Mouse (Mus musculus) CH12.LX (cell line): Measurements from ENCODE around the gene Ppfia3.

Source experiments
- CHD1 ChIP-seq: IDR thresholded peaks from 2 replicates; pipeline ENCODE4 v1.6.1; 2012; ENCODE audit warnings: low read depth, low read length, improper control_type of control experiment, inconsistent platforms
- CTCF ChIP-seq, 2 experiments: IDR thresholded peaks in 1 of 2; conservative IDR thresholded peaks in 1 of 2; 2 replicates each; pipeline ENCODE4 v1.5.1; 2011 to 2012; ENCODE audit warnings: low read depth in 2 of 2, low read length in 2 of 2, improper control_type of control experiment in 1 of 2, inconsistent platforms in 1 of 2, mild to moderate bottlenecking in 1 of 2, moderate library complexity in 1 of 2
- EP300 ChIP-seq: IDR thresholded peaks from 2 replicates; pipeline ENCODE4 v1.6.1; 2011; ENCODE audit warnings: low read length, improper control_type of control experiment
- ETS1 ChIP-seq: conservative IDR thresholded peaks from 2 replicates; pipeline ENCODE4 v1.6.1; 2012; ENCODE audit warnings: low read depth, mild to moderate bottlenecking, inconsistent platforms, low read length, improper control_type of control experiment, moderate library complexity
- MAFK ChIP-seq: IDR thresholded peaks from 2 replicates; pipeline ENCODE4 v1.6.1; 2011; ENCODE audit warnings: low read length, improper control_type of control experiment; ENCODE audit not compliant: insufficient replicate concordance
- MAX ChIP-seq: IDR thresholded peaks from 2 replicates; pipeline ENCODE4 v1.6.1; 2011; ENCODE audit warnings: low read length, improper control_type of control experiment
- MEF2A ChIP-seq: IDR thresholded peaks from 2 replicates; pipeline ENCODE4 v1.6.1; 2014; ENCODE audit warnings: low read depth, mild to moderate bottlenecking, inconsistent platforms, low read length, improper control_type of control experiment, borderline replicate concordance
- MXI1 ChIP-seq: IDR thresholded peaks from 2 replicates; pipeline ENCODE4 v1.6.1; 2011; ENCODE audit warnings: mild to moderate bottlenecking, low read depth, low read length, improper control_type of control experiment
- POLR2A ChIP-seq: IDR thresholded peaks from 2 replicates; pipeline ENCODE4 v1.6.1; 2011; ENCODE audit warnings: low read depth, mild to moderate bottlenecking, improper control_type of control experiment, low read length
- SIN3A ChIP-seq: IDR thresholded peaks from 2 replicates; pipeline ENCODE4 v1.6.1; 2012; ENCODE audit warnings: low read length, improper control_type of control experiment, inconsistent platforms
- TCF12 ChIP-seq: IDR thresholded peaks from 2 replicates; pipeline ENCODE4 v1.6.1; 2014; ENCODE audit warnings: low read depth, mild to moderate bottlenecking, inconsistent platforms, low read length, improper control_type of control experiment
- USF1 ChIP-seq: IDR thresholded peaks from 2 replicates; pipeline ENCODE4 v1.6.1; 2014; ENCODE audit warnings: low read depth, mild to moderate bottlenecking, inconsistent platforms, low read length, improper control_type of control experiment
- USF2 ChIP-seq: conservative IDR thresholded peaks from 2 replicates; pipeline ENCODE4 v1.6.1; 2011; ENCODE audit warnings: low read depth, low read length, improper control_type of control experiment

GRCm38 (mm10) chr7:45405091-45406075 lies 38.6 kb upstream of the Ppfia3 start, which contains the start of gene Kcna7:
- no peak for TF ChIP-seq CHD1
- no peak for TF ChIP-seq MEF2A
- peak; percentile 71 for TF ChIP-seq POLR2A
- no peak for TF ChIP-seq EP300
- no peak for TF ChIP-seq USF2
- no peak for TF ChIP-seq ETS1
- peak; percentile 45 to 78 for TF ChIP-seq CTCF (conservative IDR thresholded peaks at IDR 0.05 in 1 of 2, IDR thresholded peaks at IDR 0.05 in 1 of 2; ENCODE audit: low read depth in 2 of 2, low read length in 2 of 2)
- no peak for TF ChIP-seq MAX
- no peak; the same call in 1 of the 2 replicates for TF ChIP-seq TCF12
- no peak for TF ChIP-seq USF1
- no peak for TF ChIP-seq SIN3A
- TF ChIP-seq MAFK, result no peak
- TF ChIP-seq MXI1, result no peak
